Mouse (Mus musculus) T-cell, adult 2 months (primary cell): Measurements from ENCODE around the gene Papln.

Source experiments
- DNase-seq: peaks from one replicate; pipeline ENCODE4 v3.0.0; 2022; ENCODE audit warnings: low spot score

Gene Papln

DNA sequence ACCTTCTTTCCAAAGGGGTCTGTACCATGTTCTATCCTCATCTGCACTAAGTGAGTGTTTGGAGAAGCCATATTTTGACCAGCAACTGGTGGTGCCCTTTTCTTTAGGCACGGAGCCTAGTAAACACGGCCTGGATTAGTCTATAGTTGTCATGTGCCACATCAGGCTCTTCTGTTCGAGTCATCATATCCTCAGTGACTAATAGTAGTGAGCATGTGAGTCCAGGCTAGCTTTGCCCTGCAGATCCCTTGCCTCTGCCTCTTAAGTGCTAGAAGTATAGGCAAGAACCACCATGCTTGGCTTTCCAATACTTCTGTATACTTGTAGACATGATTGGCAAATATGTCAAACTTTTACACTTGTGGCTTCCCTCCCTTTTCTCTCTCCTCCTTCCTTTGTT is 70.5 kb downstream of the Papln start:
- DNase-seq, result no peak

DNA sequence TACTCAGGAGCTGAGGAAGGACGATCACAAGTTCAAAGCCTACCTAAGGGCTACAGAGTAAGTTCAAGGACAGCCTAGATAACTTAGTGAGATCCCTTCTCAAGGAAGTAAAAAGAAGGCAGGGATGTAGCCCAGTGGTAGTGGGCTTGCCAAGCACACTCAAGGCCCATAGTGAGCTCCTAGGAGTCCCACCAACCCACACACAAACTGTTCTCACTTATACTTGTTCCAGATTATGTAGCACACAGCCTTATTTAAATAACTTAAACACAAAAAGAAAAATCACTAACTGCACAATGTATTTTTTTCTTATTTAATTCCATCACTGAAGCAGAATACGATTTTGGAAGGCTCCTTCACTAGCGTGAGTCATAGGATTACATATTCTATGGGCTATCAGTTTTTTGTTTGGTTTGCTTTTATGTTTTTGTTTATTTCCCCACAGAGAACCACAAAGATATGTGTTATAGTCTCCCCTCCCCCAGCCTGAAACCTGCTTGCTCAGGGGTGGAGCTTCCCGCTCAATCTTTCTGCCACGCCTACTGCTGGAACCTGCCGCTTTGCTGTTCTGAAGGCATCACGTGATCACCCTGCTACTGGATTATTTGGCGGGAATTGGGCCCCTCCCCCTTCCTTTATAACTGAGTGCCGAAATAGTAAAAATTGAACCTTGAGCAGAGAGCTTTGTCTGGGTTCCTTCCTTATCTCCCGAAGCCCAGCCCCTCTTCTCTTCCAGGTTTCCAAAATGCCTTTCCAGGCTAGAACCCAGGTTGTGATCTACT is 78.2 kb downstream of the Papln start:
- DNase-seq, result no peak
